Mouse (Mus musculus) mature B cell (primary cell): Measurements from ENCODE around the gene Dus1l.
"Not testable (repeated sequence)": the region's sequence is repeated elsewhere in the genome, so short reads cannot be mapped to it uniquely, and the experiment has no call there.

Experiments used
- in situ Hi-C: fragments of 300-500 bp; cut with MboI; formaldehyde crosslinking; loops from 2 replicates; pipeline ENCODE4 v1.14.3; 2019

The Dus1l gene

GRCm38 (mm10) chr11:120819556-120819955, 23.4 kb upstream of the Dus1l start:
- in situ Hi-C loops, result no loop called here

- in situ Hi-C loops, result no loop called here
Measured at GRCm38 (mm10) chr11:120818251-120818650, 22.0 kb upstream of the Dus1l start.

GRCm38 (mm10) chr11:120817358-120817757, 21.2 kb upstream of the Dus1l start:
- in situ Hi-C loops, result no loop called here

- in situ Hi-C loops, result no loop called here
Measured at GRCm38 (mm10) chr11:120812068-120812467, 15.9 kb upstream of the Dus1l start.

DNA sequence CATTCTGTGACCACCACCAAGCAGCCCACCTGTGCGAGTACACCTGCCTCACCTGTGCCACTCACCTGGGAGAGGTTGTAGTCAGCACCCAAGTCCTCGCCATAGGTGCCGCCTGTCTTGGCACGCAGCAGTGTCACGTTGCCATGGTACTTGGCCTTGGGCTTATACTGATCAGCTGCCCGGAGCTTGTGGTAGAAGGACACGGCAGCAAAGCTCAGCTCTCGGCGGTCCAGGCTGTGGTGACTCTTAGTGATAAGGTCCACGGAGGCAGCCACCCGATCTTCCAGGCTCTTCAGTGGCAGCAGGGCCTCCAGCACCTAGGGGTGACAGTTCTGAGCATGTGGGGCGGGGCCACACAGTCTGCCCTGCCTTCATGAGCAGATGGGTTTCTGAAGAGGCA, 11.8 kb upstream of the Dus1l start:
- in situ Hi-C loops, result no loop called here

DNA sequence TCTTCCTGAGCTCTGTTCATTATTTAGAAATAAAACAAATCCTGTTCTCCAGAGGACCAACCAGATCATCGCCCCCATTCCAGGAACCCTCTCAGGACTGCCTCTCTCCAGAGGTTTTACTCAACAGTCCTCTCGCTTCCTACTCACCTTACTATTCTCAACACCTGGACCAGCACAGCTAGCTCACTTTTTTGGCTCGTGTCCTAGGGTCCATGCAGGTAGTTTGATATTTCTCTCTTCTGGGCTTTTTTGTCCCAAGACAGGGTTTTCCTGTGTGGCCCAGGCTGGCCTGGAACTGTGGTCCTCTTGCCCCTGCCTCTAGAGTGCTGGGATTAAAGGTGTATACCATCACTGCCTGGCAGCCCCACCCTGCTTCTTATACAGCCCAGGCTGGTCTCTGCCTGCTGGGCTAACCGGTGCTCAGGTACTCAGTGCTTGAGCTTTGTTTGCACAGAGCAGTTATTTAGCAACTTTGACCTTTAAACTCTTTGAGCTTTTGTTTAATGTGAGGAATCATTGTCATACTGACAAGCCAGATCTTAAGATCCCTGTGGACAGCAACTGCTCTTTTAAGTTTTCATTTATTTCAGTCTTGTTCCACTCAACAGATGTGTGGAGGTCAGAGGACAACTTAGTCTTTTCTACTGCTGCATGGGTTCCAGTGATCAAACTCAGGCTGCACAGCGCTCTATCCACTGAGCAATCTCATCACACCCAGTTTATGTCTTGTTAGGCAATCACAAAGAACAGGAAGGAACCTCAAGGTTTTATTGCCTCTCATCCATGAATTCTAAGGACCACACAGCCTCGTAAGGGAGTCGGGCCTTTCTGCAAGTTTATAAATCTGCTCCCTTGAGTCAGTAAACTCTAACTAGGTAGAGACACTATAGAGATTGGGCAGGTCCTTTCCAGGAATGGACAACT, 9.4 kb upstream of the Dus1l start:
- in situ Hi-C loops, result no loop called here

DNA sequence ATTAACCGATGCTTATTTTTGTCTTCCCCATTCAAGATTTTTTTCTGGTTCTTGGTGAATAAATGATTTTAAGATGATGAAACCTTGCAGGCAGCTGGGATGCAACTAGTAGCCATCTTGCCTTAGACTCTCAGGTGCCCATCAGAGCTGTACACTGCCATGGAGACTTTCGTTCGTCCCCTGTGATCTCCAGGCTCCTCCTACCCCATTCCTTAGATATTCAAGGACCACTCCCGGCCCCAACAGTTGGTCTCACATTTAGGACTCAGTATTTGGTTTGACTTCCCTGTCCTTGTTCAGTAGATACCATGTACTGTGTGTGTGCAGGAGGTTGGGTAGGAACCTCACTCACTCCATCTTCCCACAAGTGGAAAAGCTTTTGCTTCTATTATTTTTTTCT, 8.6 kb upstream of the Dus1l start:
- in situ Hi-C loops, result no loop called here

- in situ Hi-C loops, result no loop called here
Measured at GRCm38 (mm10) chr11:120804274-120804673, 8.1 kb upstream of the Dus1l start.

DNA sequence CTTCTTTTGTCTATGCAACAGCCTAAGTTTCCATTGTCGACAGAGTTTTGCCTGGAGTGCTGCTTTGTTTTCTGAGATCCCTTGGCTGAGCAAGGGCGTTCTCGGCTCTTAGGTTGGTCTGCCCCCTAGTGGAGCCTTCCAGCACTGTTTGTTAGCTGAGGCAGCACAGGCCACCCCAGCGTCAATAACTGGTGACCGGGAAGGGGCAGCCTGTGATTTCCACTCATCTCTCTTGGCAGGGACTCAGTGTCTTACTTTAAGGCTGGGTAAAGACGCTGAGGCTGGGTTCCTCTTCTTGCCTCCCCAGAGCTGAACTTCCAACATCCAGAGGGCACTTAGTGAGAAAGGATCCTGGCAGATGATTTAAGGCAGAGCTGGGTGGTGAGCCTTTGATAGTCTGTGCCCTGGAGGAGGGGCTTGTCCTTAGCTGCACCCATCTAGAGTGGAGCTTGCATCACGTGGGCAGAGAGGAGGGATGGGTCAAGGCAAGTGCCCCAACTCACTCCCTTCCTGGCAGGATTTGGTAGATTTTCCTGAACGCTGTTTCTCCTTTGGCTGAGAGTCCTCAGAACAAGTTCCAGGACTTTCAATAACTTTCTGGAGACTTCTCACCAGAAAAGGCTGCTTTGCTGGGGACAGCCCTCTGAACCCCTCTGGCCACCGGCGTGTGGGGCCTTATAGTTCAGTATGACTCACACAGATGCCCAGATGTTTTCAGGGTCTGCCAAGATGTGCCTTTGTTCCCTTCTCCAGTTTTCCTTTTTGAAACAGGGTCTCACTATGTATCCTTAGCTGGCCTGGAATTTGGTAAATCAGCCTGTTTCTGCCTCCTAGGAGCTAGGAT, 4.1 kb upstream of the Dus1l start:
- in situ Hi-C loops, result no loop called here

DNA sequence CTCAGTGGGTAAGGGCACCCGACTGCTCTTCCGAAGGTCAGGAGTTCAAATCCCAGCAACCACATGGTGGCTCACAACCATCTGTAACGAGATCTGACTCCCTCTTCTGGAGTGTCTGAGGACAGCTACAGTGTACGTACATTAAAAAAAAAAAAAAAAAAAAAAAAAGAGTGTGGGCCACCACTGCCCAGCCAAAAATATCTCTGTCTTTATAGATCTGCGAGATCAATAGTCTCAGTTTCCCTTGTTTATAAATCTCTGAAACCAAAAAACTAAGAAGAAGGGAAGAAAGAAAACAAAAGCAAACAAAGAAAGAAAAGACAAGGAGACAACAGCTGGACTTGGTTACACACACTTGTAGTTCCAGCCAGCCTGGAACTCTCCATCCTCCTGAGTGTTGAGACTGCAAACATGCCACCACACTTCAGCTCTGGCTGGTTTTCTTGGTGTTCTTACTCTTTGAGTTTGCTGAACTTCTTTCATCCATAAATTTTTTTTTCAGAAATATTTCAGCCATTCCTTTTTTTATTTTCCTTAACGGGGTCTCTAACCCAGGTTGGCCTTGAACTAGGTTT, 3.2 kb upstream of the Dus1l start:
- in situ Hi-C loops, result no loop called here

- in situ Hi-C loops, result no loop called here
Measured at GRCm38 (mm10) chr11:120798244-120798643, 2.0 kb upstream of the Dus1l start.

DNA sequence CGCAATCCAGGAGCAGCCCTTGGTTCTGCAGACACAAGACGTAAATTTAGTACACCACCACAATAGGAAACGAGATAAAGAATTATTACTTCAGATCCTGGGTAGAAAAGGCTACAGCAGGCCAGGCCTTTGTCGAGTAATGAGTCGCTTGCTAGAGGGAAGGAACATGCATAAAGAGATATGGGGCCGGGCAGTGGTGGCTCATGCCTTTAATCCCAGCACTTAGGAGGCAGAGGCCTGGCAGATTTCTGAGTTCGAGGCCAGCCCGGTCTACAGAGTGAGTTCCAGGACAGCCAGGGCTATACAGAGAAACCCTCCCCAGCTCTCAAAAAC, 377 bp upstream of the Dus1l start:
- in situ Hi-C loops, result no loop called here

DNA sequence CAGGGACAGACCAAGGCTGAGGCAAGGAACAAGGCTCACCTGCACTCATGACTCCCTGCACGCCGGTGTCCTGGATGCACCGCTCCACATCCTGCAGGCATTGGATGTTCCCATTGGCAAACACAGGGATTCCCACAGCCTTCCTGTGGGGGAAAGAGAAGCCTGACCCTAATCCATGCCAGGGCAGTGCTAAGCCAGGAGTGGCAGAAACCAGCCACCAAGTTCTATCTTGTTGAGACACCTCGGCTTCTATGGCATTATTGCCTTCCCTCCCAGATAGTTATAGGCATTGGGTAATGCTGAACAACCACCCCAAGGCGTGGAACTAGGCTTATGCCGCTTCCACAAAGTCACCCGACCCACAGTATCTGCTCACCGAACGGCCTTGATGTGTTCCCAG, 3.6 kb downstream of the Dus1l start:
- in situ Hi-C loops, result no loop called here

GRCm38 (mm10) chr11:120789810-120790209, 6.4 kb downstream of the Dus1l start:
- in situ Hi-C loops, result no loop called here

GRCm38 (mm10) chr11:120789355-120789754, 6.8 kb downstream of the Dus1l start:
- in situ Hi-C loops, result no loop called here

GRCm38 (mm10) chr11:120788460-120788859, 7.7 kb downstream of the Dus1l start:
- in situ Hi-C loops, result not testable (repeated sequence)

GRCm38 (mm10) chr11:120785145-120785544, 11.1 kb downstream of the Dus1l start:
- in situ Hi-C loops, result no loop called here

GRCm38 (mm10) chr11:120784064-120784791, 12.0 kb downstream of the Dus1l start, which contains the start of the genes Rfng and Gps1:
Gene Rfng, minus strand, starts transcription at chr11:120784207.
Gene Gps1, plus strand, starts transcription at chr11:120784272.
- in situ Hi-C loops, result no loop called here

DNA sequence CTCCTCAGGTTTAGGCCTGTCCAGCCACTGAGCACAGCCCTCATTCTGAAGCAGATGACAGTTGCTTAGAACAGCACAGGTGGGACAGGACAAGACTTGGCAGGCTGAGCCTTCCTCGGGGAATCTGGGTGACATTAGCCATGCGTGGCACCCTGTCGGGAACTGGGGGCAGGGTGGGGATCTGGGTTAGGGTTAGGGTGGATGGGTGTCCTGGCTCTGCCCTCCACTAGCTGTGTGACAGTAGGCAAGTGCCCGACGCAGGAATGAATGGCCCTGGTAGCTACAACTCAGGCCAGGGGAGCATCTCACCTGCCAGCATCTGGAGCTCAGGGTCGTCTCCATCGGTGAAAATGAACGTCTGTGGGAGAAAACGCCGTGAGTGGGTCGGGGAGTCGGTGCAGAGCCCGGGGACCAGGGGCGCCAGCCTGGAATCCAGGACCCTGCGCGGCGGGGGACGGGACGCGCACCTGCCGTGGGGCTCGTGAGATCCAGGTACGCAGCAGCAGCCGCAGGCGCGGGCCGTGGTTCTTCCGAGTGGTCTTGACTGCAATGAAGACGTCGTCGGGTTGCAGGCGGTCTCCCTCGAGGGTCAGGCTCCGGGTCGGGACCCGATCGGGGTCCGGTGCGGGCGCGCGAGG, 12.7 kb downstream of the Dus1l start:
- in situ Hi-C loops, result no loop called here

- in situ Hi-C loops, result not testable (repeated sequence)
Measured at GRCm38 (mm10) chr11:120781361-120781760, 14.8 kb downstream of the Dus1l start.

DNA sequence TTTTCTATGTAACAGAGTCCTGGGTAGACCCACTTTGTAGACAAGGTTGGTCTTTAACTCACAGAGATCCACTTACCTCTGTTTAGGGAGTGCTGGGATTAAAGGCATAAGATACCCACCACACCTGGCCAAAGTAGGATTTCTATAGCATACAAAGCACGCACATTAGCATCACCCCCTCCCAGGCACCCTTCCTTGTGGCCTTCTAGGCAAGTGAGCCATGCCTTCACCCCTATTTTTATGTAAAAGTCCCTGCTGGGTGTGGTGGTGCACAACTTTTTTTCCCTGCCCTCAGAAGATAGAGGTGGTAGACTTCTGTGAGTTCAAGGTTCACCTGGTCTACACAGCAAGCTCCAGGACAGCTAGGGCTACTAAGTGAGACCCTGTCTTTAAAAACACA, 16.3 kb downstream of the Dus1l start:
- in situ Hi-C loops, result no loop called here
